Mouse (Mus musculus): ENCODE data around the gene Cand2. TPM values are rescaled to one million over a fixed set of nuclear protein-coding genes. Genes with fewer than 3 reads are reported as not detected.
A peak's percentile ranks its signal among the peaks of the same experiment; 100 is the strongest.

Gene Cand2
- polyA plus RNA-seq, 1 experiment, result 8.4 TPM

- DNase-seq, result no peak
- WGBS, result 65% methylated on average over 3 of the region's 3 CpGs
- Histone ChIP-seq H3K4me3 (replicated peaks; ENCODE audit: extremely low read depth, low read depth, low read length) (no peak overlapping the region), H3K4me1 (ENCODE audit: control insufficient read depth, insufficient read depth, low read length) (peaks cover 4% of the 10 kb centered on the region)
- TF ChIP-seq POLR2A (IDR thresholded peaks at IDR 0.05; ENCODE audit: borderline replicate concordance, extremely low read depth, low read depth, low read length) (no peak), CTCF (IDR thresholded peaks at IDR 0.05; ENCODE audit: insufficient read depth, low read length) (no peak)
Observed at GRCm38 (mm10) chr6:115801811-115802210, 27.5 kb downstream of the Cand2 start.

GRCm38 (mm10) chr6:115803541-115804382 lies 29.4 kb downstream of the Cand2 start:
- H3K4me3 ChIP-seq (replicated peaks; ENCODE audit: extremely low read depth, low read depth, low read length), result no peak overlapping the region
- H3K4me1 ChIP-seq (ENCODE audit: control insufficient read depth, insufficient read depth, low read length), result peaks cover 9% of the 10 kb centered on the region
- TF ChIP-seq CTCF (IDR thresholded peaks at IDR 0.05; ENCODE audit: insufficient read depth, low read length), result peak; percentile 72
- no peak for TF ChIP-seq POLR2A (IDR thresholded peaks at IDR 0.05; ENCODE audit: borderline replicate concordance, extremely low read depth, low read depth, low read length)
- whole genome bisulfite sequencing, result 38% methylated on average over 16 of the region's 16 CpGs
- DNase-seq, result peak; percentile 47

- Histone ChIP-seq H3K4me3 (replicated peaks; ENCODE audit: extremely low read depth, low read depth, low read length) (no peak overlapping the region), H3K4me1 (ENCODE audit: control insufficient read depth, insufficient read depth, low read length) (peaks cover 9% of the 10 kb centered on the region)
- WGBS, result 66% methylated on average over 10 of the region's 10 CpGs
- TF ChIP-seq POLR2A (IDR thresholded peaks at IDR 0.05; ENCODE audit: borderline replicate concordance, extremely low read depth, low read depth, low read length) (no peak), CTCF (IDR thresholded peaks at IDR 0.05; ENCODE audit: insufficient read depth, low read length) (no peak)
- DNase-seq, result no peak
Observed at GRCm38 (mm10) chr6:115804432-115805192, 30.3 kb downstream of the Cand2 start.

- no peak for TF ChIP-seq CTCF (IDR thresholded peaks at IDR 0.05; ENCODE audit: insufficient read depth, low read length)
- TF ChIP-seq POLR2A (IDR thresholded peaks at IDR 0.05; ENCODE audit: borderline replicate concordance, extremely low read depth, low read depth, low read length), result no peak
- DNase-seq, result no peak
- Histone ChIP-seq H3K4me1 (ENCODE audit: control insufficient read depth, insufficient read depth, low read length) (peaks cover 9% of the 10 kb centered on the region), H3K4me3 (replicated peaks; ENCODE audit: extremely low read depth, low read depth, low read length) (peak overlapping the region; percentile 95)
- WGBS, result 2% methylated on average over 15 of the region's 15 CpGs
Observed at GRCm38 (mm10) chr6:115807464-115808195, 33.3 kb downstream of the Cand2 start.

GRCm38 (mm10) chr6:115808196-115808487 lies 33.8 kb downstream of the Cand2 start:
- Histone ChIP-seq H3K4me1 (ENCODE audit: control insufficient read depth, insufficient read depth, low read length) (peaks cover 9% of the 10 kb centered on the region), H3K4me3 (replicated peaks; ENCODE audit: extremely low read depth, low read depth, low read length) (peak overlapping the region; percentile 95)
- TF ChIP-seq CTCF (IDR thresholded peaks at IDR 0.05; ENCODE audit: insufficient read depth, low read length) (no peak), POLR2A (IDR thresholded peaks at IDR 0.05; ENCODE audit: borderline replicate concordance, extremely low read depth, low read depth, low read length) (no peak)
- under 1% methylated on average over 22 of the region's 22 CpGs for WGBS
- DNase-seq, result no peak

GRCm38 (mm10) chr6:115808488-115809231 lies 34.3 kb downstream of the Cand2 start, which contains the start of gene Rpl32:
Gene Rpl32 (minus strand): TSS chr6:115808747.
- DNase-seq, result peak; percentile 88
- TF ChIP-seq CTCF (IDR thresholded peaks at IDR 0.05; ENCODE audit: insufficient read depth, low read length) (peak; percentile 23; the same call in 1 of the 2 replicates), POLR2A (IDR thresholded peaks at IDR 0.05; ENCODE audit: borderline replicate concordance, extremely low read depth, low read depth, low read length) (peak; percentile 95)
- under 1% methylated on average over 47 of the region's 47 CpGs for WGBS

GRCm38 (mm10) chr6:115811606-115812005 lies 37.3 kb downstream of the Cand2 start:
- WGBS, result 59% methylated on average over 8 of the region's 8 CpGs
- TF ChIP-seq POLR2A (IDR thresholded peaks at IDR 0.05; ENCODE audit: borderline replicate concordance, extremely low read depth, low read depth, low read length) (no peak), CTCF (IDR thresholded peaks at IDR 0.05; ENCODE audit: insufficient read depth, low read length) (no peak)

More at GRCm38 (mm10) chr6:115808488-115809231, 34.3 kb downstream of the Cand2 start, which contains the start of gene Rpl32:
- peaks cover 9% of the 10 kb centered on the region for H3K4me1 ChIP-seq (ENCODE audit: control insufficient read depth, insufficient read depth, low read length)
- peak within 1 kb of the TSS; percentile 95 for H3K4me3 ChIP-seq (replicated peaks; ENCODE audit: extremely low read depth, low read depth, low read length)

GRCm38 (mm10) chr6:115814104-115814503 lies 39.8 kb downstream of the Cand2 start:
- WGBS, result 32% methylated on average over 4 of the region's 4 CpGs
- Histone ChIP-seq H3K4me3 (replicated peaks; ENCODE audit: extremely low read depth, low read depth, low read length) (no peak overlapping the region), H3K4me1 (ENCODE audit: control insufficient read depth, insufficient read depth, low read length) (no peaks in the 10 kb centered on the region)
- DNase-seq, result peak; percentile 52
- TF ChIP-seq CTCF (IDR thresholded peaks at IDR 0.05; ENCODE audit: insufficient read depth, low read length) (peak; percentile 63), POLR2A (IDR thresholded peaks at IDR 0.05; ENCODE audit: borderline replicate concordance, extremely low read depth, low read depth, low read length) (no peak)

More at GRCm38 (mm10) chr6:115811606-115812005, 37.3 kb downstream of the Cand2 start:
- Histone ChIP-seq H3K4me1 (ENCODE audit: control insufficient read depth, insufficient read depth, low read length) (peaks cover 7% of the 10 kb centered on the region), H3K4me3 (replicated peaks; ENCODE audit: extremely low read depth, low read depth, low read length) (no peak overlapping the region)
- no peak for DNase-seq

Data from lung, adult 2 months (tissue).